Mouse (Mus musculus): ENCODE measurements around the gene Gadl1. TPM values are rescaled to one million over a fixed set of nuclear protein-coding genes. Genes with fewer than 3 reads are reported as not detected.
A peak's percentile ranks its signal among the peaks of the same experiment; 100 is the strongest.

Gadl1 gene
- total and polyA plus RNA-seq, 2 experiments from 2014 or later, result 1.1 to 2.6 TPM

DNA sequence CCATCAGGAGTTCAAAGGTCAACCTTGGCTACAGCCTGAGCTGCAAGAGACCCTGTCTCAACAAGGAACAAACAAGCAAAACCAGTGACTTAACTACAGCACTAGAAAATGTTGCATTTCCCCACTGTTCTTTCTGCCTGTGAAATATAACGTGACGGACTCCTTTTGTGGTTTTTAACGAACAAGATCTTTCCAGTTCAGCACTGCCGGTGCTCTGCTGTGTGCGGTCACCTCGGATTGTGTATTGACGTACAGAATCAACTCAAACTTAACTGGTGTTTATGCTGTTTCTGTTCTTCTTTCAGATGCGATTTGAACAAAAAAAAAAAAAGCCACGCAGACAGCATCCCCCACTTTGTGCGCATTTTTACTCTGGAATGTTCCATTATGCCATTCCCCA, 13.4 kb downstream of the Gadl1 start:
- no peaks in the 10 kb centered on the region for H3K4me1 ChIP-seq (ENCODE audit: control insufficient read depth, insufficient read depth)
- no peak overlapping the region for H3K27ac ChIP-seq (ENCODE audit: low read depth)
- no peaks in the 10 kb centered on the region for H3K36me3 ChIP-seq (replicated peaks; ENCODE audit: control insufficient read depth, insufficient read depth, low read length)
- no peaks in the 10 kb centered on the region for H3K27me3 ChIP-seq (ENCODE audit: control insufficient read depth, insufficient read depth, low read length)
- DNase-seq (ENCODE audit: low spot score) (no peak), ATAC-seq (ENCODE audit: insufficient read depth, low read depth) (no peak)
- no peak overlapping the region for H3K4me2 ChIP-seq (ENCODE audit: low read depth, low read length)
- H3K9ac ChIP-seq (replicated peaks; ENCODE audit: low read depth, low read length), result no peak overlapping the region
- WGBS, result 90% methylated on average over 10 of the region's 10 CpGs
- no peak for TF ChIP-seq CTCF (IDR thresholded peaks at IDR 0.05; ENCODE audit: low read depth)
- TF ChIP-seq EP300 (IDR thresholded peaks at IDR 0.05; ENCODE audit: low read depth), result no peak
- no peak overlapping the region for H3K4me3 ChIP-seq (ENCODE audit: low read depth, low read length)
- H3K9me3 ChIP-seq (replicated peaks; ENCODE audit: control insufficient read depth, low read length), result 0 out of 2 replicates have a peak, but pooled peaks cover 6% of the 10 kb centered on the region

DNA sequence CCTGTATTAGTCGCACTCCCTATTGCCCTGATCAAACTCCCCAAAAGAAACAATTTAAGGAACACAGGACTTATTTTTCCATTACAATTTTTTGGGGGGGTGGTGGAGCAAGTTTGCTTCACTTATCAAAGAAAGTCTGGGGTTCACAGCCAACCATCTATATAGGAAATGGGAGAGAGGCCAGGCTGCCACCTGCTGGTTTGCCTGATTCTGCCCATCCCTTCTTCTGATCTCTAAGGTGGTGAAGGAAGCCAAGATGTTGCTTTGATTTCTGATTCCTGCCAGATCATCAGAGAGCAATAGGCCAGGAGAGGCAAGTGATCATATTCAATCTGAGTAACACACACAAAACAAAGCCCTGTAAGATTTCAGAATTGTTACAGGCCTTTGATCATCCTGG, 14.8 kb downstream of the Gadl1 start:
- 92% methylated on average over 1 of the region's 1 CpGs for WGBS
- Histone ChIP-seq H3K4me2 (ENCODE audit: low read depth, low read length) (no peak overlapping the region), H3K27ac (ENCODE audit: low read depth) (no peak overlapping the region), H3K36me3 (replicated peaks; ENCODE audit: control insufficient read depth, insufficient read depth, low read length) (no peaks in the 10 kb centered on the region), H3K9ac (replicated peaks; ENCODE audit: low read depth, low read length) (no peak overlapping the region), H3K9me3 (replicated peaks; ENCODE audit: control insufficient read depth, low read length) (0 out of 2 replicates have a peak, but pooled peaks cover under 1% of the 10 kb centered on the region), H3K4me3 (ENCODE audit: low read depth, low read length) (no peak overlapping the region), H3K27me3 (ENCODE audit: control insufficient read depth, insufficient read depth, low read length) (no peaks in the 10 kb centered on the region), H3K4me1 (ENCODE audit: control insufficient read depth, insufficient read depth) (no peaks in the 10 kb centered on the region)
- no peak for DNase-seq (ENCODE audit: low spot score)
- no peak for TF ChIP-seq EP300 (IDR thresholded peaks at IDR 0.05; ENCODE audit: low read depth)
- TF ChIP-seq CTCF (IDR thresholded peaks at IDR 0.05; ENCODE audit: low read depth), result peak; percentile 23; the same call in 1 of the 2 replicates
- no peak for ATAC-seq (ENCODE audit: insufficient read depth, low read depth)

DNA sequence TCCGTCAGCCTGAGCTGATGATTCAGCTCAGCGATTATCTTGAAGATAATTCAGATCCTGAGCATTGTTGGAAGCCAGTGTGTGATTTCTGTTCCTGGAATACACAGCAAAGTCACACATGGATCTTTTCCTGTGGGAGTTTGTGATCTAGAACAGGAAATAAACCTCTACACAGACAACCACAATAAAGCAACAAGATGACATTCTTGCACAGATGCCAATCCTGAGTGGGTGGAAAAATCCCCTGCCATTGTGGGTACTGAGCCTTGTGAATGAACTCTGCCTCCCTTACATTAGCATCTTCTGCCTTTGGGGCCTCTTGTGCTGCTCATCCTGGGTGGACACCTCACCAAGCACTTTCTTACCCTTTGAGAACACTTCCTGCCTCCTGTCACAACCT, 22.5 kb downstream of the Gadl1 start:
- Histone ChIP-seq H3K27ac (ENCODE audit: low read depth) (no peak overlapping the region), H3K27me3 (ENCODE audit: control insufficient read depth, insufficient read depth, low read length) (no peaks in the 10 kb centered on the region), H3K4me1 (ENCODE audit: control insufficient read depth, insufficient read depth) (0 out of 2 replicates have a peak, but pooled peaks cover 3% of the 10 kb centered on the region), H3K9ac (replicated peaks; ENCODE audit: low read depth, low read length) (no peak overlapping the region), H3K36me3 (replicated peaks; ENCODE audit: control insufficient read depth, insufficient read depth, low read length) (no peaks in the 10 kb centered on the region), H3K4me3 (ENCODE audit: low read depth, low read length) (no peak overlapping the region), H3K4me2 (ENCODE audit: low read depth, low read length) (no peak overlapping the region), H3K9me3 (replicated peaks; ENCODE audit: control insufficient read depth, low read length) (no peaks in the 10 kb centered on the region)
- 25% methylated on average over 2 of the region's 2 CpGs for WGBS
- TF ChIP-seq EP300 (IDR thresholded peaks at IDR 0.05; ENCODE audit: low read depth) (no peak), CTCF (IDR thresholded peaks at IDR 0.05; ENCODE audit: low read depth) (no peak)
- ATAC-seq (ENCODE audit: insufficient read depth, low read depth) (no peak), DNase-seq (ENCODE audit: low spot score) (no peak)

DNA sequence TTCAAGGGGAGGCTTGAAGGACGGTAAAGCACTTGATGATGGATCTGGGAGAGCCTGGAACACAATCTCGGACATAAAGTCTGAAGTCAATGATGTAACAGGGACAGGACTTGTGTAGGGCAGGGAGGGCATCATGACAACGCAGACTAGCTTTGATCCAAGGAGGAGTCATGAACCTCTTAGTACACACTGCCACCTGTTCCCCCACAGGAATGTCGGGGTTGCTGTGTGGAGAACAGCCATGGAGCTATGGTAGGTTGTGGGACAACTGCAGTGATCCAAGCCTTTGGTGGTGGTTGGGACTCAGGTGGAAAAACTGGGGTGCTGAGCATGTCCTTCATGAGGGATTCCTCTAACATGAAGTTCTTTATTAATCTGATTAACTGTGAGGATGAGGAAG, 23.5 kb downstream of the Gadl1 start:
- no peak for TF ChIP-seq CTCF (IDR thresholded peaks at IDR 0.05; ENCODE audit: low read depth)
- TF ChIP-seq EP300 (IDR thresholded peaks at IDR 0.05; ENCODE audit: low read depth), result no peak
- 84% methylated on average over 4 of the region's 4 CpGs for WGBS
- 0 out of 2 replicates have a peak, but pooled peaks cover 3% of the 10 kb centered on the region for H3K4me1 ChIP-seq (ENCODE audit: control insufficient read depth, insufficient read depth)
- no peak overlapping the region for H3K4me2 ChIP-seq (ENCODE audit: low read depth, low read length)
- no peak overlapping the region for H3K27ac ChIP-seq (ENCODE audit: low read depth)
- DNase-seq (ENCODE audit: low spot score), result no peak
- no peak overlapping the region for H3K9ac ChIP-seq (replicated peaks; ENCODE audit: low read depth, low read length)
- ATAC-seq (ENCODE audit: insufficient read depth, low read depth), result no peak
- H3K36me3 ChIP-seq (replicated peaks; ENCODE audit: control insufficient read depth, insufficient read depth, low read length), result no peaks in the 10 kb centered on the region
- H3K4me3 ChIP-seq (ENCODE audit: low read depth, low read length), result no peak overlapping the region
- H3K9me3 ChIP-seq (replicated peaks; ENCODE audit: control insufficient read depth, low read length), result 0 out of 2 replicates have a peak, but pooled peaks cover under 1% of the 10 kb centered on the region
- H3K27me3 ChIP-seq (ENCODE audit: control insufficient read depth, insufficient read depth, low read length), result no peaks in the 10 kb centered on the region

DNA sequence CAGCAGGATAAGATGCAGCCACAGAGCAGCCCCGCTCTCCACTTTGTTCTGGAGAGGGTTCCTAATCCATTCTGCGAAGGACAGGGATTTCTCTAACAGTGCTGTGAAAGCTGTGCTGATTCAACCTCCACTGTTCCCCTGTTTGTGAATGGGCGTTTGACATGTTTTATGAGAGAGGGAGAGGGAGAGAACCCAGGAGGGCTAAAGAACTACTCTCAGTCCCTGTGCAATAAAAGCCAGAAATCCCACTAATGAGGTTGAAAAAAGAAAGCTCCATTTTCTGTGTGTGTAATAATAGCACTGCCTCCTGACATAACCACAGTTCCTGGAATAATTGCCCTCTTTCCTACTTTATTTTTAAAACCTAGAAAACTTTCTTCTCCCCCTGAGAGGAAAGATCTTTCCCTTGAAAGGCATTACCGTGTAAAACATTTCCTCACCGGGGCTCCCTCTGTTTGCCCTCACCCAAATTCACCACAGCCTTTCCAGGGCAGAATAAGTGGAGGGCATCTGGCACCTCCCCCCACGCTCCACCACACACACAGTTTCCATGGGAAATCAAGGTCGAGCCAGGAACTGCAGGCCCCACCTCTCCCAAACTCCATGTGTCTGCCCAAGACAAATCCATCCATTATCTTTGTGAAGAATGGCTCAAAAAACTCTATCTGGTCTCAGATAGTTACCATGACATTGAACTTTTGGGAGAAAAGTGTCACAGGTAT, 24.1 kb downstream of the Gadl1 start:
- TF ChIP-seq CTCF (IDR thresholded peaks at IDR 0.05; ENCODE audit: low read depth) (no peak), EP300 (IDR thresholded peaks at IDR 0.05; ENCODE audit: low read depth) (no peak)
- Histone ChIP-seq H3K27me3 (ENCODE audit: control insufficient read depth, insufficient read depth, low read length) (no peaks in the 10 kb centered on the region), H3K4me1 (ENCODE audit: control insufficient read depth, insufficient read depth) (0 out of 2 replicates have a peak, but pooled peaks cover 3% of the 10 kb centered on the region), H3K4me2 (ENCODE audit: low read depth, low read length) (no peak overlapping the region), H3K4me3 (ENCODE audit: low read depth, low read length) (no peak overlapping the region), H3K36me3 (replicated peaks; ENCODE audit: control insufficient read depth, insufficient read depth, low read length) (no peaks in the 10 kb centered on the region), H3K27ac (ENCODE audit: low read depth) (no peak overlapping the region), H3K9me3 (replicated peaks; ENCODE audit: control insufficient read depth, low read length) (peaks cover 5% of the 10 kb centered on the region; the same call in 1 of the 2 replicates), H3K9ac (replicated peaks; ENCODE audit: low read depth, low read length) (no peak overlapping the region)
- 66% methylated on average over 7 of the region's 7 CpGs for WGBS
- no peak for DNase-seq (ENCODE audit: low spot score)
- no peak for ATAC-seq (ENCODE audit: insufficient read depth, low read depth)

All from heart, postnatal 0 days (tissue).